ENCODE assay signal across 8 mouse cellular contexts in the genomic region with DNA sequence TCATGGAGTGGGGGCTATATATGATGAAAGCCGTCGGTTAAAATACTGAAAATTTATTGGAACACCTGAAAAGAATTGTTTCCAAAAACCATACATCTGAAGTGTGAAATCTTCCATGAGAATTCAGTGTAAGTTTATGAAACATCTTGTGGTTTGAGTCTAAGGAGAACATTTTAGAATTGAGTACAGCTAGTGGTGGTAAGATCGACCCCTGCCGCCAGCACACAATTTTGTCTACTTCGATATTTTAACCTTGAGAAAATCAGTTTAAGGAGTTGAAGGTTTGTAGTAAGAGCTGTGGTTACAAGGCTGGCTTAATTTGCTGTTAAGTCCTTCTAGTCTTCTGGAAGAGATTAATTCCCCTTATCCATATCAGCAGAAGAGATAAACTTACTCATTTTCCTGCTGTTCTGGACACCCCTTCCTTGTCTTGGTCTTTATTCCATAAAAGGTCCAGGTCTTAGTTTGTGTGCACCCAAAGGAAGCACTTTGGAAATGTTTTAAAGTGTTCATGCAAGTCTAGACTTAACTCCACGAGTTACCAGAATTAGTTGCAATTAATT. TPM values are rescaled to one million over a fixed set of nuclear protein-coding genes. Genes with fewer than 3 reads are reported as not detected.
DNase-seq lines count a peak whose midpoint lies in the region; ATAC-seq and TF ChIP-seq lines count a peak whose summit lies in the region.

No protein-coding gene starts in this region.

- no peak for TF ChIP-seq POLR2A in CH12.LX (IDR thresholded peaks at IDR 0.05; ENCODE audit: low read depth, low read length)

- in situ Hi-C loops in CH12.LX (cut with MboI; ENCODE audit: low pct_ligation_motif_present, low pct_unique_long_range_greater_than_20kb, low sequenced_read_pairs) = no loop called here

- peaks cover 19% of the 10 kb centered on the region for H3K79me2 ChIP-seq in CH12.LX (replicated peaks; ENCODE audit: control insufficient read depth, extremely low read depth, insufficient read depth, poor library complexity, severe bottlenecking)

- WGBS in heart, embryonic 13.5 days = under 1% methylated on average over 6 of the region's 6 CpGs
- WGBS in forebrain, embryonic 10.5 days = 13% methylated on average over 6 of the region's 6 CpGs
- 3% methylated on average over 6 of the region's 6 CpGs for WGBS in liver, embryonic 14.5 days (ENCODE audit: insufficient replicate concordance)

- H3K9ac ChIP-seq in heart, embryonic 13.5 days = peak overlapping the region; percentile 100
- H3K9ac ChIP-seq in CH12.LX (ENCODE audit: insufficient read depth, low read depth) = peak overlapping the region; percentile 97; the same call in 1 of the 2 replicates
- peak overlapping the region; percentile 96 for H3K9ac ChIP-seq in liver, embryonic 14.5 days (replicated peaks)

- H3K36me3 ChIP-seq in heart, embryonic 13.5 days = no peaks in the 10 kb centered on the region
- no peaks in the 10 kb centered on the region for H3K36me3 ChIP-seq in CH12.LX (replicated peaks in 1 of 2; ENCODE audit: control insufficient read depth in 1 of 2, insufficient read depth in 1 of 2, low read length in 1 of 2)
- H3K36me3 ChIP-seq in forebrain, embryonic 10.5 days (replicated peaks) = no peaks in the 10 kb centered on the region
- H3K36me3 ChIP-seq in liver, embryonic 14.5 days (replicated peaks; ENCODE audit: control insufficient read depth, insufficient read depth, low read depth) = no peaks in the 10 kb centered on the region

- intact Hi-C loops in heart, postnatal 10 days (cut with DNase I) = loop anchor here (5.0 to 10.0 kb wide), 2 partner anchors 202 to 344 kb away; no protein-coding TSS in a partner anchor

- dilution Hi-C loops in CH12.LX (cut with MboI; ENCODE audit: extremely low pct_ligation_motif_present, extremely low pct_unique_long_range_greater_than_20kb, low sequenced_read_pairs) = no loop called here

- no peak for DNase-seq in heart, postnatal 10 days
- DNase-seq in CH12.LX (ENCODE audit: extremely low read depth) = peak; percentile 10
- no peak for DNase-seq in forebrain, embryonic 10.5 days (ENCODE audit: extremely low spot score, low spot score)
- DNase-seq in liver, embryonic 14.5 days (ENCODE audit: low read depth in 3 of 3, low spot score in 3 of 3) = no peak
- no peak for DNase-seq in spleen, adult 18-20 months
- no peak for DNase-seq in adrenal gland, adult 8-10 months

- peaks cover 36% of the 10 kb centered on the region for H3K4me1 ChIP-seq in heart, embryonic 13.5 days
- H3K4me1 ChIP-seq in CH12.LX (ENCODE audit: control insufficient read depth in 1 of 2, insufficient read depth in 2 of 2) = peaks cover 3 to 41% of the 10 kb centered on the region in 2 experiments; a peak in 3 of 4 replicates
- H3K4me1 ChIP-seq in forebrain, embryonic 10.5 days = peaks cover 28% of the 10 kb centered on the region
- H3K4me1 ChIP-seq in liver, embryonic 14.5 days (replicated peaks; ENCODE audit: control insufficient read depth in 2 of 2, insufficient read depth in 2 of 2, low read length in 1 of 2) = peaks cover 4% of the 10 kb centered on the region in 2 experiments; a peak in 3 of 4 replicates

- no peak for TF ChIP-seq EP300 in CH12.LX (IDR thresholded peaks at IDR 0.05; ENCODE audit: low read length)
- no peak for TF ChIP-seq EP300 in liver, embryonic 14.5 days (IDR thresholded peaks at IDR 0.05; ENCODE audit: low read depth)

- peak overlapping the region; percentile 80 for H3K4me2 ChIP-seq in heart, embryonic 13.5 days
- peak overlapping the region; percentile 76 for H3K4me2 ChIP-seq in CH12.LX (ENCODE audit: insufficient read depth, low read depth, poor library complexity, severe bottlenecking)
- peak overlapping the region; percentile 90 for H3K4me2 ChIP-seq in liver, embryonic 14.5 days (ENCODE audit: low read depth)

- ATAC-seq in heart, embryonic 13.5 days (ENCODE audit: extremely low read depth, insufficient number of reproducible peaks, low FRiP score, low TSS enrichment) = no peak
- ATAC-seq in liver, embryonic 14.5 days (ENCODE audit: insufficient read depth) = no peak
- ATAC-seq in monocyte, adult 5-6 weeks (replicated peaks; ENCODE audit: insufficient number of reproducible peaks, low FRiP score, low TSS enrichment, poor library complexity, severe bottlenecking) = no peak

- no peaks in the 10 kb centered on the region for H3K27me3 ChIP-seq in heart, embryonic 13.5 days (replicated peaks)
- H3K27me3 ChIP-seq in CH12.LX (replicated peaks) = no peaks in the 10 kb centered on the region
- no peaks in the 10 kb centered on the region for H3K27me3 ChIP-seq in forebrain, embryonic 10.5 days (ENCODE audit: poor library complexity, severe bottlenecking)
- no peaks in the 10 kb centered on the region for H3K27me3 ChIP-seq in liver, embryonic 14.5 days (ENCODE audit: control insufficient read depth, insufficient read depth, low read length)

- no peaks in the 10 kb centered on the region for H3K9me3 ChIP-seq in heart, embryonic 13.5 days
- no peaks in the 10 kb centered on the region for H3K9me3 ChIP-seq in CH12.LX (replicated peaks; ENCODE audit: low read length)
- H3K9me3 ChIP-seq in forebrain, embryonic 10.5 days = no peaks in the 10 kb centered on the region
- H3K9me3 ChIP-seq in liver, embryonic 14.5 days (ENCODE audit: control insufficient read depth, low read length) = no peaks in the 10 kb centered on the region

- H3K27ac ChIP-seq in heart, embryonic 13.5 days (replicated peaks) = peak overlapping the region; percentile 100
- H3K27ac ChIP-seq in CH12.LX (ENCODE audit: insufficient read depth, low read depth) = no peak overlapping the region
- H3K27ac ChIP-seq in forebrain, embryonic 10.5 days = peak overlapping the region; percentile 99
- H3K27ac ChIP-seq in liver, embryonic 14.5 days = no peak overlapping the region

- H3K4me3 ChIP-seq in heart, embryonic 13.5 days = peak overlapping the region; percentile 91
- H3K4me3 ChIP-seq in CH12.LX (replicated peaks in 1 of 3; ENCODE audit: low read depth in 2 of 3, low read length in 2 of 3, poor library complexity in 1 of 3) = peak overlapping the region; percentile 83 to 89 (median 88)
- peak overlapping the region; percentile 84 for H3K4me3 ChIP-seq in forebrain, embryonic 10.5 days
- peak overlapping the region; percentile 79 to 84 for H3K4me3 ChIP-seq in liver, embryonic 14.5 days (ENCODE audit: insufficient read depth in 1 of 2, low read depth in 2 of 2, low read length in 2 of 2)

- TF ChIP-seq CTCF in CH12.LX (conservative IDR thresholded peaks at IDR 0.05 in 1 of 2, IDR thresholded peaks at IDR 0.05 in 1 of 2; ENCODE audit: low read depth in 2 of 2, low read length in 2 of 2) = peak in 1 of 2 experiments; percentile 27; a peak in 2 of 4 replicates
- no peak for TF ChIP-seq CTCF in liver, embryonic 14.5 days (IDR thresholded peaks at IDR 0.05; ENCODE audit: low read depth)

- TF ChIP-seq RAD21 in CH12.LX (IDR thresholded peaks at IDR 0.05; ENCODE audit: low read depth, low read length) = peak; percentile 12

TF ChIP-seq in CH12.LX, 34 proteins besides CTCF, POLR2A, EP300 and RAD21 (continues in another document):
- no peak for TF ChIP-seq JUND (conservative IDR thresholded peaks at IDR 0.05; ENCODE audit: low read depth, low read length)
- TF ChIP-seq GABPA (IDR thresholded peaks at IDR 0.05; ENCODE audit: insufficient replicate concordance, low read depth, low read length) = no peak
- no peak for TF ChIP-seq MXI1 (IDR thresholded peaks at IDR 0.05; ENCODE audit: low read depth, low read length)
- 0 out of 2 replicates have a peak, but pooled peaks have one; percentile 11 for TF ChIP-seq TBP (conservative IDR thresholded peaks at IDR 0.05; ENCODE audit: low read depth, low read length)
- TF ChIP-seq SMC3 (IDR thresholded peaks at IDR 0.05; ENCODE audit: low read depth, low read length) = peak; percentile 18; the same call in 1 of the 2 replicates
- TF ChIP-seq MAZ (IDR thresholded peaks at IDR 0.05; ENCODE audit: low read depth, low read length) = 0 out of 2 replicates have a peak, but pooled peaks have one; percentile 31
- no peak for TF ChIP-seq HCFC1 (IDR thresholded peaks at IDR 0.05; ENCODE audit: low read depth, low read length)

RNA-seq across cellular contexts. Expression of a gene that starts 7.9 kb away (rescaled TPM):
- 124 and 131 TPM in 2 replicates for polyA plus RNA-seq in heart, embryonic 13.5 days (2015; fragmentation: Nextera tagmentation; extraction: Ambion mirVana)
- 100 to 1,000 TPM in 1 of 2 experiments, 10 to 100 TPM in 1; 95.2 to 111 TPM for total RNA-seq in heart, postnatal 10 days (2021)
- total RNA-seq in CH12.LX (2012; rRNA removed) (18.8 and 21.9 TPM in 2 replicates), CH12.LX (2014; rRNA removed) (50.1 and 52.4 TPM in 2 replicates)
- 26.2 and 30.3 TPM in 2 replicates for polyA plus RNA-seq in CH12.LX (2012; ENCODE audit: insufficient read length, low read depth)
- 80.7 and 86.3 TPM in 2 replicates for polyA plus RNA-seq in forebrain, embryonic 10.5 days (2016; fragmentation: Nextera tagmentation; extraction: Ambion mirVana)
- 6.5 and 8.2 TPM in 2 replicates for polyA plus RNA-seq in liver, embryonic 14.5 days (2012; rRNA removed)
- 15.0 and 16.9 TPM in 2 replicates for polyA plus RNA-seq in liver, embryonic 14.5 days (2014; fragmentation: Nextera tagmentation; extraction: Ambion mirVana)
- total RNA-seq in monocyte, adult 5-6 weeks (2017) = 87.0 to 108 TPM (median 106 TPM) in 3 replicates
- 10 to 100 TPM; 61.1 to 71.2 (median 65.2) TPM for total RNA-seq in adrenal gland, adult 8-10 months (2022)

RNA-seq across cellular contexts. Expression of a gene that starts 28.4 kb away (rescaled TPM):
- 7.8 and 9.9 TPM in 2 replicates for polyA plus RNA-seq in heart, embryonic 13.5 days (2015; fragmentation: Nextera tagmentation; extraction: Ambion mirVana)
- total RNA-seq in heart, postnatal 10 days (2021) = 1 to 10 TPM; 5.6 to 8.4 TPM
- total RNA-seq in CH12.LX (2012; rRNA removed) (1.2 TPM in 1 of 2 replicates, not detected in the other), CH12.LX (2014; rRNA removed) (not detected in 2 replicates)
- 3.0 TPM in 1 of 2 replicates, not detected in the other for polyA plus RNA-seq in CH12.LX (2012; ENCODE audit: insufficient read length, low read depth)
- polyA plus RNA-seq in forebrain, embryonic 10.5 days (2016; fragmentation: Nextera tagmentation; extraction: Ambion mirVana) = 14.0 and 16.6 TPM in 2 replicates
- polyA plus RNA-seq in liver, embryonic 14.5 days (2012; rRNA removed) = not detected in 2 replicates
- polyA plus RNA-seq in liver, embryonic 14.5 days (2014; fragmentation: Nextera tagmentation; extraction: Ambion mirVana) = 1.8 and 3.2 TPM in 2 replicates
- total RNA-seq in monocyte, adult 5-6 weeks (2017) = not detected in 3 replicates
- 10 to 100 TPM in 2 of 4 experiments, 1 to 10 TPM in 2; 7.0 to 10.7 (median 9.8) TPM for total RNA-seq in adrenal gland, adult 8-10 months (2022)

RNA-seq across cellular contexts. Expression of a gene that starts 55.2 kb away (rescaled TPM):
- polyA plus RNA-seq in heart, embryonic 13.5 days (2015; fragmentation: Nextera tagmentation; extraction: Ambion mirVana) = 15.3 and 16.7 TPM in 2 replicates
- total RNA-seq in heart, postnatal 10 days (2021) = 10 to 100 TPM in 1 of 2 experiments, 1 to 10 TPM in 1; 6.6 to 12.1 TPM
- total RNA-seq in CH12.LX (2012; rRNA removed) (9.7 and 13.3 TPM in 2 replicates), CH12.LX (2014; rRNA removed) (7.7 TPM in 2 replicates)
- polyA plus RNA-seq in CH12.LX (2012; ENCODE audit: insufficient read length, low read depth) = 19.7 and 24.0 TPM in 2 replicates
- polyA plus RNA-seq in forebrain, embryonic 10.5 days (2016; fragmentation: Nextera tagmentation; extraction: Ambion mirVana) = 23.3 and 23.9 TPM in 2 replicates
- 1.8 and 3.3 TPM in 2 replicates for polyA plus RNA-seq in liver, embryonic 14.5 days (2012; rRNA removed)
- polyA plus RNA-seq in liver, embryonic 14.5 days (2014; fragmentation: Nextera tagmentation; extraction: Ambion mirVana) = 3.5 and 5.8 TPM in 2 replicates
- total RNA-seq in monocyte, adult 5-6 weeks (2017) = 22.8 to 30.2 TPM (median 29.5 TPM) in 3 replicates
- 10 to 100 TPM; 15.1 to 28.9 (median 23.2) TPM for total RNA-seq in adrenal gland, adult 8-10 months (2022)

Comparison
In these comparisons a context has a peak if more than half of its experiments do, and no peak if none do; other contexts are left out.
1. H3K27ac ChIP-seq: peak in heart, embryonic 13.5 days (single experiment) and forebrain, embryonic 10.5 days (single experiment); none in CH12.LX (single experiment) and liver, embryonic 14.5 days (single experiment).
2. Peak in every context shown above with its lines, with median percentiles within 50 percentile points of each other: H3K4me2 ChIP-seq, H3K4me3 ChIP-seq and H3K9ac ChIP-seq.